Mouse (Mus musculus) MEL (cell line): Measurements from ENCODE around the gene Plekhg4. TPM values are rescaled to one million over a fixed set of nuclear protein-coding genes. Genes with fewer than 3 reads are reported as not detected.

Experiments used
- DNase-seq: peaks from one replicate; pipeline ENCODE4 v3.0.0; 2011; ENCODE audit warnings: low read depth, low spot score
- H3K27ac ChIP-seq: 2 replicates; pipeline ENCODE4 v1.5.1; 2012; ENCODE audit warnings: low read depth, mild to moderate bottlenecking, control low read depth, low read length, moderate library complexity; ENCODE audit not compliant: control insufficient read depth
- H3K27me3 ChIP-seq, 2 experiments: fragments of 150-350 bp in 1 of 2; sonication (generic) in 1 of 2; 2 replicates each; pipeline ENCODE4 v1.6.1; 2012; ENCODE audit warnings: low read length in 2 of 2, mild to moderate bottlenecking in 2 of 2, improper control_type of control experiment in 1 of 2, moderate library complexity in 1 of 2; ENCODE audit not compliant: insufficient read depth in 2 of 2, control insufficient read depth in 1 of 2
- H3K36me3 ChIP-seq, 2 experiments: 2 replicates each; pipeline ENCODE4 v1.6.1; 2012 to 2014; ENCODE audit warnings: low read length in 2 of 2, improper control_type of control experiment in 1 of 2, inconsistent platforms in 1 of 2, mild to moderate bottlenecking in 1 of 2; ENCODE audit not compliant: insufficient read depth in 2 of 2, control insufficient read depth in 1 of 2
- H3K4me1 ChIP-seq, 2 experiments: fragments of 150-350 bp in 1 of 2; sonication (generic) in 1 of 2; 2 replicates each; pipeline ENCODE4 v1.6.1; 2012; ENCODE audit warnings: low read length in 2 of 2, improper control_type of control experiment in 1 of 2, mild to moderate bottlenecking in 1 of 2; ENCODE audit not compliant: insufficient read depth in 2 of 2, control insufficient read depth in 1 of 2
- H3K4me3 ChIP-seq, 2 experiments: fragments of 150-350 bp in 1 of 2; sonication (generic) in 1 of 2; 2 replicates each; pipeline ENCODE4 v1.5.1; 2012; ENCODE audit warnings: low read depth in 2 of 2, low read length in 2 of 2, mild to moderate bottlenecking in 2 of 2, moderate library complexity in 2 of 2, control low read depth in 1 of 2, improper control_type of control experiment in 1 of 2; ENCODE audit not compliant: control insufficient read depth in 1 of 2, insufficient read depth in 1 of 2
- H3K79me2 ChIP-seq: 2 replicates; pipeline ENCODE4 v1.6.1; 2012; ENCODE audit warnings: mild to moderate bottlenecking, low read length, moderate library complexity; ENCODE audit not compliant: control insufficient read depth, poor library complexity, insufficient read depth
- H3K9ac ChIP-seq: 2 replicates; pipeline ENCODE4 v1.6.1; 2012; ENCODE audit warnings: low read depth, mild to moderate bottlenecking, control low read depth, low read length, moderate library complexity; ENCODE audit not compliant: control insufficient read depth, poor library complexity, severe bottlenecking
- H3K9me3 ChIP-seq: fragments of 150-350 bp; sonication (generic); replicated peaks from 2 replicates; pipeline ENCODE4 v1.6.1; 2012; ENCODE audit warnings: mild to moderate bottlenecking, low read length, improper control_type of control experiment, moderate library complexity; ENCODE audit not compliant: insufficient read depth
- BHLHE40 ChIP-seq: IDR thresholded peaks from 2 replicates; pipeline ENCODE4 v1.6.1; 2012; ENCODE audit warnings: low read depth, mild to moderate bottlenecking, inconsistent platforms, low read length, improper control_type of control experiment, borderline replicate concordance
- CTCF ChIP-seq, 3 experiments: IDR thresholded peaks in 2 of 3; conservative IDR thresholded peaks in 1 of 3; 2 replicates each; pipeline ENCODE4 v1.5.1; 2011 to 2012; ENCODE audit warnings: low read length in 3 of 3, low read depth in 2 of 3, mild to moderate bottlenecking in 2 of 3, improper control_type of control experiment in 1 of 3, inconsistent platforms in 1 of 3, mixed read lengths in 1 of 3, moderate library complexity in 1 of 3; ENCODE audit not compliant: control insufficient read depth in 1 of 3, insufficient read depth in 1 of 3, poor library complexity in 1 of 3, severe bottlenecking in 1 of 3
- GATA1 ChIP-seq: IDR thresholded peaks from 2 replicates; pipeline ENCODE4 v1.6.1; 2011; ENCODE audit warnings: low read depth, low read length, improper control_type of control experiment
- MAZ ChIP-seq: IDR thresholded peaks from 2 replicates; pipeline ENCODE4 v1.6.1; 2012; ENCODE audit warnings: low read depth, mild to moderate bottlenecking, inconsistent platforms, low read length, improper control_type of control experiment
- MXI1 ChIP-seq: IDR thresholded peaks from 2 replicates; pipeline ENCODE4 v1.6.1; 2011; ENCODE audit warnings: mild to moderate bottlenecking, low read depth, low read length, improper control_type of control experiment
- POLR2AphosphoS2 ChIP-seq: IDR thresholded peaks from 2 replicates; pipeline ENCODE4 v1.6.1; 2011; ENCODE audit warnings: low read length, improper control_type of control experiment
- RCOR1 ChIP-seq: IDR thresholded peaks from 2 replicates; pipeline ENCODE4 v1.6.1; 2012; ENCODE audit warnings: low read depth, mild to moderate bottlenecking, inconsistent platforms, low read length, improper control_type of control experiment
- TCF12 ChIP-seq: IDR thresholded peaks from 2 replicates; pipeline ENCODE4 v1.6.1; 2014; ENCODE audit warnings: low read depth, mild to moderate bottlenecking, inconsistent platforms, low read length, improper control_type of control experiment, moderate library complexity
- USF2 ChIP-seq, 2 experiments: IDR thresholded peaks; 2 replicates each; pipeline ENCODE4 v1.6.1; 2011 to 2012; ENCODE audit warnings: improper control_type of control experiment in 2 of 2, low read length in 2 of 2, borderline replicate concordance in 1 of 2, inconsistent platforms in 1 of 2, low read depth in 1 of 2, mild to moderate bottlenecking in 1 of 2; ENCODE audit not compliant: insufficient read depth in 1 of 2
- ZC3H11A ChIP-seq: IDR thresholded peaks from 2 replicates; pipeline ENCODE4 v1.6.1; 2012; ENCODE audit warnings: low read depth, mild to moderate bottlenecking, inconsistent platforms, low read length, improper control_type of control experiment
- ZMIZ1 ChIP-seq: IDR thresholded peaks from 2 replicates; pipeline ENCODE4 v1.6.1; 2012; ENCODE audit warnings: low read depth, mild to moderate bottlenecking, inconsistent platforms, low read length, improper control_type of control experiment, moderate library complexity
- polyA plus RNA-seq, 2 experiments: library from polyadenylated mRNA; stranded (reverse) in 1 of 2; unstranded in 1 of 2; fragments of >175 nt in 1 of 2; fragments of >200 nt in 1 of 2; gene quantifications; 2 replicates each; pipeline versions ENCODE4 v1.2.1 to v1.2.4; 2012; ENCODE audit warnings: low replicate concordance in 2 of 2, low read depth in 1 of 2; ENCODE audit not compliant: insufficient read length in 2 of 2, insufficient read depth in 1 of 2, missing spikeins in 1 of 2
- total RNA-seq: library from RNA; depleted of rRNA; stranded (reverse); fragments of 300-350 nt; gene quantifications from 2 replicates; pipeline ENCODE4 v1.2.3, GENCODE M21; 2012

Gene Plekhg4
- total and polyA plus RNA-seq, 3 experiments, result 0.10 TPM; not detected in 2

DNA sequence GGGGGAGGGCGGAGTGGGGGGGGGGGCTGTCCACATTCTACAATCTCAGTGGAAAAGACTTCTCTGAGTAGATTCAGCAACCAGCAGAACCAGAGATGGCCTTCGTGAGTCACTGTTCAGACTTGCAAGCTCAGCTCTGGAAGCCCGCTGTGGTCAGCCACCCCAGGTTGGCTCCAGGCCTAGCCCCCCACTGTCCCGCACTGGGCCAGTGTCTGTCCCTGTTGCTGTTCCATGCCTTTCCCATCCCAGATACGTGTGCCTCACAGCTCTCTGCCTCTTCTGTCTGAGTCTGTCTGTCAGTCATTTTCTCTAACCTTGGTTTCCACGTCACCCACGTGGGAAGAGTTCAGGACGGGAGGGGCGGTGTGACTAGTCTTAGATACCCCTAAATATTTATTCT is 601 bp upstream of the Plekhg4 start:
- Histone ChIP-seq H3K9ac (no peak overlapping the region), H3K36me3 (peaks cover 0 to 4% of the 10 kb centered on the region in 2 experiments; a peak in 2 of 4 replicates), H3K27me3 (no peaks in the 10 kb centered on the region), H3K9me3 (no peaks in the 10 kb centered on the region), H3K4me3 (no peak overlapping the region), H3K79me2 (no peaks in the 10 kb centered on the region), H3K4me1 (peaks cover 4 to 7% of the 10 kb centered on the region in 2 experiments; a peak in 3 of 4 replicates), H3K27ac (no peak overlapping the region)
- TF ChIP-seq BHLHE40 (no peak), ZC3H11A (no peak), RCOR1 (no peak), USF2 (IDR thresholded peaks at IDR 0.05; ENCODE audit: borderline replicate concordance in 1 of 2, insufficient read depth in 1 of 2, low read depth in 1 of 2, low read length in 2 of 2) (no peak), TCF12 (no peak), GATA1 (no peak), MAZ (no peak)
- no peak for DNase-seq

DNA sequence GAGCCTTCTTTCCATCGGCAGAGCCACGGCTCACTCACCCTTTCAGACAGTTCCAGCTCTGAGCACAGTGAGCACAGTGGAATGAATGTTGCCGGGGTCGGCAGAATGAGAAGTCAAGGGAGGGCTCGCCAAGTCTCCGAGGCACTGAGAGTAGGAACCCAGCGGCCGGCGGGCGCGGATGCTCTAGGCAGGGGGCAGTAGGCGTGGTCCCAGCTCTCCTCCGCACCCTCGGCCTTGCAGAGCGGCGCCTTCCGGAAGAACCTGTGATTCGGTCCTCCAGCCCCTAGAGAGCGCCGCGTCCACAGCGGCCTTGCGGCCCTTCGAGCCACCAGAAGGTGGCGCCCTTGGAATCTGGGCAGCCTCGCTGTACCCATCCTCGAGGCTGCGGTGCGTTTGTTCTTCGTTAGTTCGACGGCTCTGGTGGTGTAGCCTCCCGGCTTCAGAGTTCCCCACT is 1.5 kb downstream of the Plekhg4 start:
- peak; percentile 19 for DNase-seq
- Histone ChIP-seq H3K27me3 (no peaks in the 10 kb centered on the region), H3K79me2 (no peaks in the 10 kb centered on the region), H3K27ac (no peak overlapping the region)
- TF ChIP-seq GATA1 (no peak), CTCF (IDR thresholded peaks at IDR 0.05 in 2 of 3, conservative IDR thresholded peaks at IDR 0.05 in 1 of 3; ENCODE audit: control insufficient read depth in 1 of 3, insufficient read depth in 1 of 3, low read depth in 2 of 3, low read length in 3 of 3, poor library complexity in 1 of 3, severe bottlenecking in 1 of 3) (peak in 2 of 3 experiments; percentile 69 to 95; a peak in 5 of 6 replicates)
- TF ChIP-seq, all 39 proteins: peak for 1
- Histone ChIP-seq H3K9ac (no peak overlapping the region), H3K9me3 (no peaks in the 10 kb centered on the region), H3K36me3 (peaks cover 0 to 4% of the 10 kb centered on the region in 2 experiments; a peak in 2 of 4 replicates), H3K4me3 (no peak overlapping the region), H3K4me1 (peaks cover 4 to 7% of the 10 kb centered on the region in 2 experiments; a peak in 3 of 4 replicates)

DNA sequence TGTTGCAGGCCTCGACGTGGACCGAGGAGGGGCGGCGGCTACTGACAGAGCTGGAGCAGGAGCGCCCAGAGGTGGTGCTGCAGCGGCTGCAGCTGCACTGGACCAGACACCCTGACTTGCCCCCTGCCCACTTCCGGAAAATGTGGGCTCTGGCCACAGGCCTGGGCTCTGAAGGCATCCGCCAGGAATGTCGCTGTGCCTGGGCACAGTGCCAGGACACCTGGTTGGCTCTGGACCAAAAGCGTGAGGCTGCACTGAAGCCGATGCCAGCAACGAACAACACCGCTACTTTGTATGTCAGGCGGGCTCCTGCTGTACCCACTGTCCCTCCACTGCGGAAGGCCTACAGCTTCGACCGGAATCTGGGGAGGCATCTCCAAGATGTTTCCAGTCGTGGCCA is 5.6 kb downstream of the Plekhg4 start:
- no peak overlapping the region for H3K4me3 ChIP-seq
- TF ChIP-seq GATA1 (no peak), ZMIZ1 (no peak), MXI1 (no peak), POLR2AphosphoS2 (no peak)
- TF ChIP-seq, all 39 proteins: peak for 0
- no peaks in the 10 kb centered on the region for H3K27me3 ChIP-seq
- no peak overlapping the region for H3K27ac ChIP-seq
- no peaks in the 10 kb centered on the region for H3K79me2 ChIP-seq
- no peaks in the 10 kb centered on the region for H3K4me1 ChIP-seq
- no peaks in the 10 kb centered on the region for H3K9me3 ChIP-seq
- H3K9ac ChIP-seq, result no peak overlapping the region
- no peak for DNase-seq
- H3K36me3 ChIP-seq, result no peaks in the 10 kb centered on the region
